Mouse (Mus musculus) testis, adult 2 months (tissue): ENCODE results near the gene Cacna2d4.

Source experiments
- CTCF ChIP-seq: fragments of 200-500 bp; IDR thresholded peaks from 2 replicates; pipeline ENCODE4 v1.5.1; 2012; ENCODE audit warnings: low read depth, mild to moderate bottlenecking, inconsistent platforms, low read length, moderate library complexity; ENCODE audit not compliant: control insufficient read depth, insufficient read depth, insufficient replicate concordance
- POLR2A ChIP-seq: fragments of 200-500 bp; IDR thresholded peaks from 2 replicates; pipeline ENCODE4 v1.6.1; 2012; ENCODE audit warnings: low read depth, mild to moderate bottlenecking, inconsistent platforms, low read length, moderate library complexity; ENCODE audit not compliant: control insufficient read depth

- TF ChIP-seq POLR2A (no peak), CTCF (no peak)
Observed at GRCm38 (mm10) chr6:119352501-119352900, 116.2 kb downstream of the Cacna2d4 start.
